Mouse (Mus musculus) intestine, embryonic 15.5 days (tissue): ENCODE measurements around the gene Smc6. TPM values are rescaled to one million over a fixed set of nuclear protein-coding genes. Genes with fewer than 3 reads are reported as not detected.
A peak's percentile ranks its signal among the peaks of the same experiment; 100 is the strongest.

ENCODE experiments used
- ATAC-seq: fragments of 200-750 bp; cut with Nextera tagmentation; 2 replicates; pipeline ENCODE4 v1.8.0; 2017; ENCODE audit warnings: moderate TSS enrichment, moderate library complexity
- H3K27ac ChIP-seq: fragments of 300-500 bp; sonication (generic); 2 replicates; pipeline ENCODE4 v1.5.1; 2015; ENCODE audit warnings: mild to moderate bottlenecking, inconsistent platforms
- H3K27me3 ChIP-seq: fragments of 300-500 bp; sonication (generic); replicated peaks from 2 replicates; pipeline ENCODE4 v1.6.1; 2015; ENCODE audit warnings: inconsistent platforms
- H3K36me3 ChIP-seq: fragments of 300-500 bp; sonication (generic); 2 replicates; pipeline ENCODE4 v1.6.1; 2015; ENCODE audit warnings: inconsistent platforms
- H3K4me1 ChIP-seq: fragments of 300-500 bp; sonication (generic); replicated peaks from 2 replicates; pipeline ENCODE4 v1.6.1; 2015; ENCODE audit warnings: inconsistent platforms
- H3K4me2 ChIP-seq: fragments of 300-500 bp; sonication (generic); replicated peaks from 2 replicates; pipeline ENCODE4 v1.6.1; 2015; ENCODE audit warnings: mild to moderate bottlenecking, inconsistent platforms
- H3K4me3 ChIP-seq: fragments of 300-500 bp; sonication (generic); replicated peaks from 2 replicates; pipeline ENCODE4 v1.5.1; 2015; ENCODE audit warnings: inconsistent platforms
- H3K9ac ChIP-seq: fragments of 300-500 bp; sonication (generic); 2 replicates; pipeline ENCODE4 v1.6.1; 2015; ENCODE audit warnings: inconsistent platforms
- H3K9me3 ChIP-seq: fragments of 300-500 bp; sonication (generic); 2 replicates; pipeline ENCODE4 v1.6.1; 2016; ENCODE audit warnings: inconsistent platforms
- WGBS: fragments of 180-500 bp; shearing (Covaris S2); methylation state at CpG from one replicate; pipeline ENCODE4 v1.1.7; 2015; 5-methylcytosine and 5-hydroxymethylcytosine counted together
- polyA plus RNA-seq: library from polyadenylated mRNA; unstranded; fragments of >200 nt; fragmentation: Nextera tagmentation; extraction: Ambion mirVana; gene quantifications from 2 replicates; pipeline ENCODE4 v1.2.1, GENCODE M21; 2015

Smc6 gene
- 103 and 134 TPM in 2 replicates for polyA plus RNA-seq

- H3K4me2 ChIP-seq: peak within 1 kb of the TSS; percentile 91
- H3K9me3 ChIP-seq: no peaks in the 10 kb centered on the region
- peaks cover 9% of the 10 kb centered on the region; the same call in 1 of the 2 replicates for H3K4me1 ChIP-seq
- no peaks in the 10 kb centered on the region for H3K27me3 ChIP-seq
- H3K27ac ChIP-seq: peak within 1 kb of the TSS; percentile 92
- no peaks in the 10 kb centered on the region for H3K36me3 ChIP-seq
- ATAC-seq: peak; percentile 99
- H3K4me3 ChIP-seq: peak within 1 kb of the TSS; percentile 92
- 0% methylated on average over 83 of the region's 83 CpGs for WGBS
- H3K9ac ChIP-seq: peak within 1 kb of the TSS; percentile 95
Observed at GRCm38 (mm10) chr12:11265382-11266281, at the start of gene Smc6, which contains the start of gene Gen1. Gene Smc6 (plus strand): TSS chr12:11265886. Gene Gen1 (minus strand): TSS chr12:11265801.

- Histone ChIP-seq H3K4me3 (no peak overlapping the region), H3K27ac (no peak overlapping the region), H3K9me3 (no peaks in the 10 kb centered on the region), H3K36me3 (no peaks in the 10 kb centered on the region), H3K4me1 (no peaks in the 10 kb centered on the region), H3K27me3 (no peaks in the 10 kb centered on the region), H3K9ac (no peak overlapping the region), H3K4me2 (no peak overlapping the region)
- WGBS: 78% methylated on average over 3 of the region's 3 CpGs
- ATAC-seq: no peak
Observed at GRCm38 (mm10) chr12:11216454-11216853, 49.2 kb upstream of the Smc6 start.

GRCm38 (mm10) chr12:11217726-11218250 lies 47.9 kb upstream of the Smc6 start:
- H3K4me1 ChIP-seq: no peaks in the 10 kb centered on the region
- no peak overlapping the region for H3K27ac ChIP-seq
- no peak for ATAC-seq
- 51% methylated on average over 7 of the region's 7 CpGs for WGBS
- no peaks in the 10 kb centered on the region for H3K36me3 ChIP-seq
- no peaks in the 10 kb centered on the region for H3K27me3 ChIP-seq
- H3K9me3 ChIP-seq: no peaks in the 10 kb centered on the region
- H3K4me3 ChIP-seq: no peak overlapping the region
- H3K9ac ChIP-seq: no peak overlapping the region
- no peak overlapping the region for H3K4me2 ChIP-seq

- Histone ChIP-seq H3K4me1 (no peaks in the 10 kb centered on the region), H3K36me3 (no peaks in the 10 kb centered on the region), H3K9ac (no peak overlapping the region), H3K27me3 (no peaks in the 10 kb centered on the region), H3K27ac (no peak overlapping the region), H3K4me3 (no peak overlapping the region), H3K9me3 (no peaks in the 10 kb centered on the region), H3K4me2 (no peak overlapping the region)
- WGBS: 65% methylated on average over 20 of the region's 20 CpGs
- ATAC-seq: peak; percentile 49; the same call in 1 of the 2 replicates
Observed at GRCm38 (mm10) chr12:11221524-11222330, 44.0 kb upstream of the Smc6 start.

- Histone ChIP-seq H3K27me3 (no peaks in the 10 kb centered on the region), H3K9ac (no peak overlapping the region), H3K4me3 (no peak overlapping the region), H3K4me1 (no peaks in the 10 kb centered on the region), H3K36me3 (no peaks in the 10 kb centered on the region), H3K4me2 (no peak overlapping the region), H3K27ac (no peak overlapping the region), H3K9me3 (no peaks in the 10 kb centered on the region)
- no peak for ATAC-seq
- WGBS: 58% methylated on average over 3 of the region's 3 CpGs
Observed at GRCm38 (mm10) chr12:11222566-11222965, 43.1 kb upstream of the Smc6 start.

- no peak overlapping the region for H3K4me2 ChIP-seq
- H3K9me3 ChIP-seq: no peaks in the 10 kb centered on the region
- H3K4me3 ChIP-seq: no peak overlapping the region
- WGBS: 80% methylated on average over 10 of the region's 10 CpGs
- no peak overlapping the region for H3K27ac ChIP-seq
- H3K4me1 ChIP-seq: no peaks in the 10 kb centered on the region
- H3K27me3 ChIP-seq: no peaks in the 10 kb centered on the region
- peak; percentile 49; the same call in 1 of the 2 replicates for ATAC-seq
- H3K36me3 ChIP-seq: no peaks in the 10 kb centered on the region
- no peak overlapping the region for H3K9ac ChIP-seq
Observed at GRCm38 (mm10) chr12:11223090-11223489, 42.6 kb upstream of the Smc6 start.

- H3K4me2 ChIP-seq: no peak overlapping the region
- no peak for ATAC-seq
- H3K9me3 ChIP-seq: no peaks in the 10 kb centered on the region
- H3K27me3 ChIP-seq: no peaks in the 10 kb centered on the region
- no peak overlapping the region for H3K4me3 ChIP-seq
- no peak overlapping the region for H3K27ac ChIP-seq
- H3K36me3 ChIP-seq: no peaks in the 10 kb centered on the region
- WGBS: 19% methylated on average over 5 of the region's 5 CpGs
- H3K9ac ChIP-seq: no peak overlapping the region
- H3K4me1 ChIP-seq: no peaks in the 10 kb centered on the region
Observed at GRCm38 (mm10) chr12:11224722-11225121, 41.0 kb upstream of the Smc6 start.

- Histone ChIP-seq H3K4me3 (no peak overlapping the region), H3K9ac (no peak overlapping the region), H3K27ac (no peak overlapping the region), H3K36me3 (no peaks in the 10 kb centered on the region), H3K9me3 (no peaks in the 10 kb centered on the region), H3K4me2 (no peak overlapping the region), H3K4me1 (no peaks in the 10 kb centered on the region), H3K27me3 (no peaks in the 10 kb centered on the region)
- 57% methylated on average over 1 of the region's 1 CpGs for WGBS
- no peak for ATAC-seq
Observed at GRCm38 (mm10) chr12:11226123-11226522, 39.6 kb upstream of the Smc6 start.

- Histone ChIP-seq H3K27ac (no peak overlapping the region), H3K9me3 (no peaks in the 10 kb centered on the region)
- no peak for ATAC-seq
Observed at GRCm38 (mm10) chr12:11226529-11227268, 39.0 kb upstream of the Smc6 start.

GRCm38 (mm10) chr12:11230267-11230666 lies 35.4 kb upstream of the Smc6 start:
- WGBS: 79% methylated on average over 2 of the region's 2 CpGs
- ATAC-seq: no peak
- H3K9ac ChIP-seq: no peak overlapping the region
- no peak overlapping the region for H3K4me2 ChIP-seq
- no peaks in the 10 kb centered on the region for H3K4me1 ChIP-seq
- no peaks in the 10 kb centered on the region for H3K9me3 ChIP-seq
- H3K27ac ChIP-seq: no peak overlapping the region
- H3K27me3 ChIP-seq: no peaks in the 10 kb centered on the region
- H3K4me3 ChIP-seq: no peak overlapping the region
- no peaks in the 10 kb centered on the region for H3K36me3 ChIP-seq

More at GRCm38 (mm10) chr12:11226529-11227268, 39.0 kb upstream of the Smc6 start:
- H3K4me1 ChIP-seq: no peaks in the 10 kb centered on the region
- no peak overlapping the region for H3K9ac ChIP-seq
- H3K4me3 ChIP-seq: no peak overlapping the region
- WGBS: 46% methylated on average over 5 of the region's 5 CpGs
- H3K4me2 ChIP-seq: no peak overlapping the region
- H3K36me3 ChIP-seq: no peaks in the 10 kb centered on the region
- H3K27me3 ChIP-seq: no peaks in the 10 kb centered on the region

GRCm38 (mm10) chr12:11235996-11236395 lies 29.7 kb upstream of the Smc6 start:
- no peak for ATAC-seq
- 68% methylated on average over 2 of the region's 2 CpGs for WGBS
- no peak overlapping the region for H3K9ac ChIP-seq

More at GRCm38 (mm10) chr12:11235996-11236395, 29.7 kb upstream of the Smc6 start:
- H3K36me3 ChIP-seq: no peaks in the 10 kb centered on the region
- no peaks in the 10 kb centered on the region for H3K9me3 ChIP-seq
- no peaks in the 10 kb centered on the region for H3K27me3 ChIP-seq
- no peaks in the 10 kb centered on the region for H3K4me1 ChIP-seq
- H3K4me2 ChIP-seq: no peak overlapping the region
- no peak overlapping the region for H3K27ac ChIP-seq
- H3K4me3 ChIP-seq: no peak overlapping the region
